Mouse (Mus musculus): ENCODE data around the gene Fam13c.

The Fam13c gene

GRCm38 (mm10) chr10:70458574-70459263 lies 18.4 kb downstream of the Fam13c start:
- no peak for DNase-seq (ENCODE audit: low spot score)

GRCm38 (mm10) chr10:70465638-70466037 lies 25.4 kb downstream of the Fam13c start:
- DNase-seq (ENCODE audit: low spot score): no peak

GRCm38 (mm10) chr10:70470836-70471235 lies 30.6 kb downstream of the Fam13c start:
- DNase-seq (ENCODE audit: low spot score): no peak

- no peak for DNase-seq (ENCODE audit: low spot score)
These were observed 37.5 kb downstream of the Fam13c start for GRCm38 (mm10) chr10:70477741-70478145.

GRCm38 (mm10) chr10:70483736-70484135 lies 43.5 kb downstream of the Fam13c start:
- no peak for DNase-seq (ENCODE audit: low spot score)

GRCm38 (mm10) chr10:70484568-70485286 lies 44.4 kb downstream of the Fam13c start:
- no peak for DNase-seq (ENCODE audit: low spot score)

GRCm38 (mm10) chr10:70485287-70485612 lies 45.0 kb downstream of the Fam13c start:
- DNase-seq (ENCODE audit: low spot score): no peak

- no peak for DNase-seq (ENCODE audit: low spot score)
These were observed 46.4 kb downstream of the Fam13c start for GRCm38 (mm10) chr10:70486651-70487050.

GRCm38 (mm10) chr10:70493891-70494290 lies 53.6 kb downstream of the Fam13c start:
- DNase-seq (ENCODE audit: low spot score): no peak

GRCm38 (mm10) chr10:70494441-70494840 lies 54.2 kb downstream of the Fam13c start:
- no peak for DNase-seq (ENCODE audit: low spot score)

GRCm38 (mm10) chr10:70495106-70496104 lies 55.1 kb downstream of the Fam13c start:
- no peak for DNase-seq (ENCODE audit: low spot score)

GRCm38 (mm10) chr10:70496938-70497337 lies 56.7 kb downstream of the Fam13c start:
- DNase-seq (ENCODE audit: low spot score): no peak

- no peak for DNase-seq (ENCODE audit: low spot score)
These were observed 58.0 kb downstream of the Fam13c start for GRCm38 (mm10) chr10:70498328-70498727.

- DNase-seq (ENCODE audit: low spot score): no peak
These were observed 59.0 kb downstream of the Fam13c start for GRCm38 (mm10) chr10:70499246-70499645.

- no peak for DNase-seq (ENCODE audit: low spot score)
These were observed 64.6 kb downstream of the Fam13c start for GRCm38 (mm10) chr10:70504871-70505270.

- no peak for DNase-seq (ENCODE audit: low spot score)
These were observed 65.1 kb downstream of the Fam13c start for GRCm38 (mm10) chr10:70505395-70505794.

GRCm38 (mm10) chr10:70505842-70506241 lies 65.6 kb downstream of the Fam13c start:
- no peak for DNase-seq (ENCODE audit: low spot score)

- no peak for DNase-seq (ENCODE audit: low spot score)
These were observed 66.4 kb downstream of the Fam13c start for GRCm38 (mm10) chr10:70506499-70507168.

- no peak for DNase-seq (ENCODE audit: low spot score)
These were observed 67.6 kb downstream of the Fam13c start for GRCm38 (mm10) chr10:70507880-70508279.

GRCm38 (mm10) chr10:70514848-70515247 lies 74.6 kb downstream of the Fam13c start:
- DNase-seq (ENCODE audit: low spot score): no peak

GRCm38 (mm10) chr10:70516661-70517060 lies 76.4 kb downstream of the Fam13c start:
- no peak for DNase-seq (ENCODE audit: low spot score)

- no peak for DNase-seq (ENCODE audit: low spot score)
These were observed 79.4 kb downstream of the Fam13c start for GRCm38 (mm10) chr10:70519640-70520099.

Measured in left cerebral cortex, adult 11 months (tissue).